Mouse (Mus musculus): Measurements from ENCODE around the gene Mgrn1. TPM values are rescaled to one million over a fixed set of nuclear protein-coding genes. Genes with fewer than 3 reads are reported as not detected.
A peak's percentile ranks its signal among the peaks of the same experiment; 100 is the strongest.

Gene Mgrn1
- polyA plus RNA-seq, 1 experiment, result 0.29 TPM

DNA sequence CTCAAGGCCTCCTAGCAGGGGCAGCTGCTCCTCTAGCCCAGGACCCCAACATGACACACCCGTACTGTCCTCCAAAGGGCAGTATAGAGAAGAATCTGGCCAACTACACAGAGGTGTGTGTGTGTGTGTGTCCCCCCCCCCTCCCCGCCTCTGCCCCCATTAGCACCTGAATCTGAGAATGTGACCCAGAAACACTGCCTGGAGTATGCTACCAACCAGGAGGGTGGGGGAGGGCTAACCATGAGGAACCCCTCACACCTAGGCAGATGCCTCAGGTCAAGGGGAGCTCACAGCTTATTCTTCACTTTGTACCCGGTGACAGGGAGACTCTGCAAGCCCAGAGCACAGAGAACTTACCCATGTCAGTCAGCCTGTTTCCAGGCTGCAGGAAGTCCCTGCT is 8.3 kb upstream of the Mgrn1 start:
- no peak for TF ChIP-seq GATA1 (IDR thresholded peaks at IDR 0.05; ENCODE audit: low read length)
- no peak for TF ChIP-seq TAL1 (IDR thresholded peaks at IDR 0.05; ENCODE audit: low read length)
- peak overlapping the region; percentile 89 for H3K4me3 ChIP-seq (replicated peaks)
- H3K9me3 ChIP-seq (ENCODE audit: control insufficient read depth, low read length), result no peaks in the 10 kb centered on the region
- peaks cover 68% of the 10 kb centered on the region for H3K4me1 ChIP-seq (ENCODE audit: control insufficient read depth)
- peaks cover 37% of the 10 kb centered on the region for H3K36me3 ChIP-seq (ENCODE audit: control insufficient read depth)
- H3K27me3 ChIP-seq (ENCODE audit: control insufficient read depth), result no peaks in the 10 kb centered on the region

DNA sequence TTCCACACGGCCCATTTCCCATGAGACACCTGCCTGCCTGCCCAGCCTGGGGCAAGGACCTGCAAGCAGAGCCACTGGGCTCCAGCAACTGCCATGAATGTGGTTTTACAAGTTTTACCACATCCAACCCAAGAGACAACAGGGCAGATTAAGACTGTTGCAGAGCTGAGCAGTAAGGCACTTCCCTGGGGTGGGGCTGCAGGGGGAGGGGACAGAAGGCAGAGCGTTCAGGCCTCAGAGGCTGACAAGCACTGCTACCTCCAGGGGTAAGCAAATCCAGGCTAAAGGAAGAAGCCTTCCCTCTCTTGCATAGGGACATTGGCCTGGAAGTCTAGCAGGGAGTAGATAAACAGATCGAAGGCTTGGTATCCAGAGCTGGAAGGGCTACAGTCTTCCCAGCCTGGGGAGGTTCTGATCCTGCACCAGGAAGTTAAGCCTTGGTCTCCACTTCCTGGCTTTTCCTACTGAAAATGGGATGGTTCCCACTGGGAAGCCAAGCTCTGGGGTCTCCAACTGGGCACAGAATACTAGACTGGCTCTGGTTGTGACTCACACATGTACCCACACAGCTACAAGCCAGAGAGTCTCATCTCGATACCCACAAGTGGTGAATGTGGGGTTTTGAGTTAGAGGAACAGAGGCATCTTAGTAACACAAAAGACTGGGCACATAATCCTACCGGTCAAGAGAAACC is 7.7 kb upstream of the Mgrn1 start:
- H3K27me3 ChIP-seq (ENCODE audit: control insufficient read depth), result no peaks in the 10 kb centered on the region
- peaks cover 68% of the 10 kb centered on the region for H3K4me1 ChIP-seq (ENCODE audit: control insufficient read depth)
- H3K4me3 ChIP-seq (replicated peaks), result peak overlapping the region; percentile 89
- no peaks in the 10 kb centered on the region for H3K9me3 ChIP-seq (ENCODE audit: control insufficient read depth, low read length)
- H3K36me3 ChIP-seq (ENCODE audit: control insufficient read depth), result peaks cover 37% of the 10 kb centered on the region
- TF ChIP-seq GATA1 (IDR thresholded peaks at IDR 0.05; ENCODE audit: low read length), result no peak
- no peak for TF ChIP-seq TAL1 (IDR thresholded peaks at IDR 0.05; ENCODE audit: low read length)

DNA sequence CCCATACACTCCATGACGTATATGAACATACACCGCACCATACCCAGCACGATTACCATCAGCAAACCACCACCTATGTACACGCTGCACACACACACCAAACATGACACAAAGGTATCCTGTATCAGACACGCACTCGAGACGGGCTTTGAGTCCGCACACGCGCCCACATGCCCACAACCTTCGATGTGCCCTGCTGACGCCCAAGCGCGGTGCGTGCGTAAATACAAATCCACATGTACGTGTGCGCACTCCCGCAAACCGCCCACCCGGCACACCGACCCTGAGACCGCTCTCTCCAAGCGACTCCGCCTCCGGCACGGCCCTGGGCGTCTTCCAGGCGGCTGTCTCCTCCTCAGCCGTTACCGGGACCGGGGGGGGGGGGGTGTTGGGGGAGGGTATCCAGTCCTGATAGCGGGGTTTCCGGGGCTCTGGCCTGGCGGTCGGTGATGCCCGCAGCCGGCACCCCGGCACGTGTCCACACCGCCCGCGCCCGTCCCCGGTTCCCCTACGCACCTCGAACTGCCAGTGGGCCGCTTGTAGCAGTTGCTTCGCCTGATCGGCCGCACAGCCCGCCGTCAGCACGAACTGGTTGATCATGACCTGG is 6.8 kb upstream of the Mgrn1 start:
- peaks cover 69% of the 10 kb centered on the region for H3K4me1 ChIP-seq (ENCODE audit: control insufficient read depth)
- H3K36me3 ChIP-seq (ENCODE audit: control insufficient read depth), result peaks cover 31% of the 10 kb centered on the region
- TF ChIP-seq GATA1 (IDR thresholded peaks at IDR 0.05; ENCODE audit: low read length), result no peak
- TF ChIP-seq TAL1 (IDR thresholded peaks at IDR 0.05; ENCODE audit: low read length), result no peak
- H3K4me3 ChIP-seq (replicated peaks), result peak overlapping the region; percentile 89
- H3K27me3 ChIP-seq (ENCODE audit: control insufficient read depth), result no peaks in the 10 kb centered on the region
- H3K9me3 ChIP-seq (ENCODE audit: control insufficient read depth, low read length), result no peaks in the 10 kb centered on the region

- Histone ChIP-seq H3K9me3 (ENCODE audit: control insufficient read depth, low read length) (no peaks in the 10 kb centered on the region), H3K36me3 (ENCODE audit: control insufficient read depth) (peaks cover 27% of the 10 kb centered on the region), H3K27me3 (ENCODE audit: control insufficient read depth) (no peaks in the 10 kb centered on the region), H3K4me3 (replicated peaks) (peak overlapping the region; percentile 89), H3K4me1 (ENCODE audit: control insufficient read depth) (peaks cover 71% of the 10 kb centered on the region)
- TF ChIP-seq TAL1 (IDR thresholded peaks at IDR 0.05; ENCODE audit: low read length), result no peak
- no peak for TF ChIP-seq GATA1 (IDR thresholded peaks at IDR 0.05; ENCODE audit: low read length)
Measured at GRCm38 (mm10) chr16:4879708-4880124, 6.3 kb upstream of the Mgrn1 start.

GRCm38 (mm10) chr16:4880136-4880825 is 5.8 kb upstream of the Mgrn1 start, which contains the start of gene Ubald1:
Gene Ubald1, minus strand, starts transcription at chr16:4880315.
- TF ChIP-seq TAL1 (IDR thresholded peaks at IDR 0.05; ENCODE audit: low read length) (no peak), GATA1 (IDR thresholded peaks at IDR 0.05; ENCODE audit: low read length) (no peak)
- Histone ChIP-seq H3K4me3 (replicated peaks) (peak within 1 kb of the TSS; percentile 89), H3K36me3 (ENCODE audit: control insufficient read depth) (peaks cover 21% of the 10 kb centered on the region), H3K27me3 (ENCODE audit: control insufficient read depth) (no peaks in the 10 kb centered on the region), H3K4me1 (ENCODE audit: control insufficient read depth) (peaks cover 70% of the 10 kb centered on the region), H3K9me3 (ENCODE audit: control insufficient read depth, low read length) (no peaks in the 10 kb centered on the region)

GRCm38 (mm10) chr16:4881400-4882351 is 4.4 kb upstream of the Mgrn1 start:
- no peaks in the 10 kb centered on the region for H3K9me3 ChIP-seq (ENCODE audit: control insufficient read depth, low read length)
- TF ChIP-seq GATA1 (IDR thresholded peaks at IDR 0.05; ENCODE audit: low read length), result no peak
- no peak for TF ChIP-seq TAL1 (IDR thresholded peaks at IDR 0.05; ENCODE audit: low read length)
- peak overlapping the region; percentile 89 for H3K4me3 ChIP-seq (replicated peaks)
- peaks cover 7% of the 10 kb centered on the region for H3K36me3 ChIP-seq (ENCODE audit: control insufficient read depth)
- H3K4me1 ChIP-seq (ENCODE audit: control insufficient read depth), result peaks cover 68% of the 10 kb centered on the region
- no peaks in the 10 kb centered on the region for H3K27me3 ChIP-seq (ENCODE audit: control insufficient read depth)

DNA sequence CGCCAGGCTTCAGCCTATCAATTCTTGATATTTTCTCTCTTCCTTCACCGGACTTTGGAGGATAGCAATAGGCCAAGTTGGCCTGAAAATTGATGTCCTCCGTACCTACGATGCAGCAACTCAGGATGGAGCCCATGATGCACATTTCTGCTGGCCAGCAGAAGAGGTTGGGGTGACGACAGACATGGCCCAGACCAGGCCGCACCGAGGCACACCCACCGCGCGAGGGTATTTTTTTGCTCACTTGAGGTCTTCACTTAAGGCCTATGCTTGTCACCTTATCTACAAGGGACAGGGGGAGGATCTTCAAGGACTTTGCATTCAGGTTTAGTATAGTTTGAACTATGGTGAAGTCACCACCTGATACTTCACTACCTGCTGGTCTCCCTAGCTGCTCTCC is 1.1 kb upstream of the Mgrn1 start:
- H3K4me1 ChIP-seq (ENCODE audit: control insufficient read depth), result peaks cover 51% of the 10 kb centered on the region
- no peak for TF ChIP-seq GATA1 (IDR thresholded peaks at IDR 0.05; ENCODE audit: low read length)
- TF ChIP-seq TAL1 (IDR thresholded peaks at IDR 0.05; ENCODE audit: low read length), result no peak
- no peaks in the 10 kb centered on the region for H3K9me3 ChIP-seq (ENCODE audit: control insufficient read depth, low read length)
- H3K27me3 ChIP-seq (ENCODE audit: control insufficient read depth), result no peaks in the 10 kb centered on the region
- peak overlapping the region; percentile 83 for H3K4me3 ChIP-seq (replicated peaks)
- H3K36me3 ChIP-seq (ENCODE audit: control insufficient read depth), result no peaks in the 10 kb centered on the region

DNA sequence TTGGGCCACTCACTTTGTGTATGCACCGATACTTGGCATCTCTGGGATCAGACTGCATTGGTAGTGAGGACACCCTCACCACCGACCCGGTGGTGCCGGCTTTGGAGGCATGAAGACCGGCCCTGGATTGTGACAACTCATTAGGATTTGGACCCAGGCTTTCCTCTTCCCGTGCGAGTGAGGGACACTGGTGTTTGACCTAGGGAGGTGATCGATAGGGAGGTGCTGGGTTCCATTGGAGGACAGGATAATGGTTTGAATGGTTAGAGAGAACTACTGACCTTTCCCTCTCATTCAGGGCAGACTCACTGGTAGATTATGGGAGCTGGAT is 606 bp downstream of the Mgrn1 start:
- H3K9me3 ChIP-seq (ENCODE audit: control insufficient read depth, low read length), result no peaks in the 10 kb centered on the region
- H3K4me1 ChIP-seq (ENCODE audit: control insufficient read depth), result peaks cover 42% of the 10 kb centered on the region
- peak overlapping the region; percentile 83 for H3K4me3 ChIP-seq (replicated peaks)
- TF ChIP-seq TAL1 (IDR thresholded peaks at IDR 0.05; ENCODE audit: low read length) (no peak), GATA1 (IDR thresholded peaks at IDR 0.05; ENCODE audit: low read length) (no peak)
- H3K36me3 ChIP-seq (ENCODE audit: control insufficient read depth), result peaks cover 3% of the 10 kb centered on the region
- no peaks in the 10 kb centered on the region for H3K27me3 ChIP-seq (ENCODE audit: control insufficient read depth)

All from erythroblast, embryonic 14.5 days (primary cell).